Mouse (Mus musculus) olfactory bulb, adult 2 months (tissue): ENCODE results near the gene Mrpl44.

Experiments used
- CTCF ChIP-seq: fragments of 200-500 bp; IDR thresholded peaks from 2 replicates; pipeline ENCODE4 v1.5.1; 2012; ENCODE audit warnings: low read depth, mild to moderate bottlenecking, low read length, moderate library complexity; ENCODE audit not compliant: insufficient read depth
- POLR2A ChIP-seq: fragments of 200-500 bp; IDR thresholded peaks from 2 replicates; pipeline ENCODE4 v1.6.1; 2012; ENCODE audit warnings: mild to moderate bottlenecking, low read depth, low read length, moderate library complexity; ENCODE audit not compliant: insufficient read depth

GRCm38 (mm10) chr1:79803614-79804013 lies 27.8 kb downstream of the Mrpl44 start:
- TF ChIP-seq CTCF (no peak), POLR2A (no peak)
